Mouse (Mus musculus) thymus, adult 2 months (tissue): ENCODE measurements around the gene Pdcl2.

Experiments
- CTCF ChIP-seq: fragments of 200-500 bp; IDR thresholded peaks from 2 replicates; pipeline ENCODE4 v1.5.1; 2012; ENCODE audit warnings: mild to moderate bottlenecking, control low read depth, low read length, moderate library complexity, borderline replicate concordance; ENCODE audit not compliant: control insufficient read depth, poor library complexity, insufficient read depth; ENCODE audit errors: extremely low read depth
- POLR2A ChIP-seq: fragments of 200-500 bp; IDR thresholded peaks from 2 replicates; pipeline ENCODE4 v1.6.1; 2012; ENCODE audit warnings: mild to moderate bottlenecking, low read length, control low read depth, moderate library complexity; ENCODE audit not compliant: control insufficient read depth, poor library complexity, insufficient read depth; ENCODE audit errors: extremely low read depth

- TF ChIP-seq CTCF (no peak), POLR2A (no peak)
Measured at GRCm38 (mm10) chr5:76351953-76352611, 21.1 kb upstream of the Pdcl2 start.
